Mouse (Mus musculus) forebrain, postnatal 0 days (tissue): ENCODE data around the gene Tekt3. TPM values are rescaled to one million over a fixed set of nuclear protein-coding genes. Genes with fewer than 3 reads are reported as not detected.

Source experiments
- ATAC-seq: fragments of 200-750 bp; cut with Nextera tagmentation; 2 replicates; pipeline ENCODE4 v1.8.0; 2017; ENCODE audit warnings: mild to moderate bottlenecking, moderate library complexity
- DNase-seq: peaks from one replicate; pipeline ENCODE4 v3.0.0-alpha.2; 2015
- H3K27ac ChIP-seq: fragments of 300-500 bp; sonication (generic); 2 replicates; pipeline ENCODE4 v1.5.1; 2014; ENCODE audit warnings: low read depth, mild to moderate bottlenecking, antibody characterized with exemption, low read length, moderate library complexity, mixed read lengths
- H3K27me3 ChIP-seq: fragments of 300-500 bp; sonication (generic); 2 replicates; pipeline ENCODE4 v1.6.1; 2014; ENCODE audit warnings: mild to moderate bottlenecking, low read length, mixed read lengths; ENCODE audit not compliant: insufficient read depth
- H3K36me3 ChIP-seq: fragments of 300-500 bp; sonication (generic); 2 replicates; pipeline ENCODE4 v1.6.1; 2014; ENCODE audit warnings: mild to moderate bottlenecking, moderate library complexity; ENCODE audit not compliant: insufficient read depth
- H3K4me1 ChIP-seq: fragments of 300-500 bp; sonication (generic); 2 replicates; pipeline ENCODE4 v1.6.1; 2014; ENCODE audit warnings: antibody characterized with exemption; ENCODE audit not compliant: insufficient read depth
- H3K4me2 ChIP-seq: fragments of 300-500 bp; sonication (generic); 2 replicates; pipeline ENCODE4 v1.6.1; 2014; ENCODE audit warnings: low read depth, mild to moderate bottlenecking, moderate library complexity
- H3K4me3 ChIP-seq: fragments of 300-500 bp; sonication (generic); 2 replicates; pipeline ENCODE4 v1.5.1; 2014; ENCODE audit warnings: low read depth, low read length, mixed read lengths
- H3K9ac ChIP-seq: fragments of 300-500 bp; sonication (generic); 2 replicates; pipeline ENCODE4 v1.6.1; 2014; ENCODE audit warnings: mild to moderate bottlenecking
- H3K9me3 ChIP-seq: fragments of 300-500 bp; sonication (generic); 2 replicates; pipeline ENCODE4 v1.6.1; 2016; ENCODE audit warnings: low read length
- CTCF ChIP-seq: sonication (generic); IDR thresholded peaks from 2 replicates; pipeline ENCODE4 v1.5.1; 2016; ENCODE audit warnings: antibody characterized with exemption, control low read depth, low read depth
- WGBS: fragments of 180-500 bp; shearing (Covaris S2); extraction: QIAGEN DNeasy Blood & Tissue Kit; methylation state at CpG from one replicate; pipeline ENCODE4 v1.1.7; 2014; 5-methylcytosine and 5-hydroxymethylcytosine counted together
- polyA plus RNA-seq: library from polyadenylated mRNA; unstranded; fragments of >200 nt; fragmentation: Nextera tagmentation; extraction: Ambion mirVana; gene quantifications from 2 replicates; pipeline ENCODE4 v1.2.1, GENCODE M21; 2015
- total RNA-seq: library from RNA; depleted of rRNA; stranded (reverse); fragments of >200 nt; gene quantifications from 2 replicates; pipeline ENCODE4 v1.2.3, GENCODE M21; 2014; rRNA removed

Gene Tekt3
- total and polyA plus RNA-seq, 2 experiments from 2014 or later: 0.17 to 0.19 TPM

- Histone ChIP-seq H3K4me1 (no peaks in the 10 kb centered on the region), H3K4me2 (no peak overlapping the region), H3K4me3 (no peak overlapping the region), H3K36me3 (no peaks in the 10 kb centered on the region), H3K27ac (no peak overlapping the region), H3K9me3 (no peaks in the 10 kb centered on the region), H3K27me3 (no peaks in the 10 kb centered on the region), H3K9ac (no peak overlapping the region)
- no peak for TF ChIP-seq CTCF
- 90% methylated on average over 8 of the region's 8 CpGs for WGBS
- ATAC-seq (no peak), DNase-seq (no peak)
These were observed 82.0 kb downstream of the Tekt3 start for GRCm38 (mm10) chr11:63143486-63143885.

Other genes starting within 250 kb of the Tekt3 start
- 4.8 and 5.8 TPM in 2 replicates for gene Trim16, start 241.4 kb upstream of the Tekt3 start, total RNA-seq
- gene Trim16, start 241.4 kb upstream of the Tekt3 start, polyA plus RNA-seq: 4.9 and 5.5 TPM in 2 replicates
- gene Fbxw10, start 214.6 kb upstream of the Tekt3 start, total RNA-seq: 0.86 and 1.2 TPM in 2 replicates
- gene Fbxw10, start 214.6 kb upstream of the Tekt3 start, polyA plus RNA-seq: 0.21 and 0.33 TPM in 2 replicates
- 30.7 and 30.8 TPM in 2 replicates for gene Tvp23b, start 182.2 kb upstream of the Tekt3 start, total RNA-seq
- 31.2 and 37.1 TPM in 2 replicates for gene Tvp23b, start 182.2 kb upstream of the Tekt3 start, polyA plus RNA-seq
- gene Cdrt4, start 110.5 kb upstream of the Tekt3 start, total RNA-seq: not detected in 2 replicates
- 0.28 TPM in 1 of 2 replicates, not detected in the other for gene Cdrt4, start 110.5 kb upstream of the Tekt3 start, polyA plus RNA-seq
- 12.9 and 31.7 TPM in 2 replicates for gene Pmp22, start 67.3 kb downstream of the Tekt3 start, total RNA-seq
- gene Pmp22, start 67.3 kb downstream of the Tekt3 start, polyA plus RNA-seq: 33.5 and 34.5 TPM in 2 replicates